Mouse (Mus musculus) mouse embryonic stem cell (cell line): ENCODE data around the gene Chil1.

Experiments
- in situ Hi-C, 2 experiments: fragments of 300-500 bp; cut with MboI; formaldehyde crosslinking; loops; 1 replicate in 1 of 2; 3 replicates in 1 of 2; pipeline ENCODE4 v1.14.3; 2019 to 2020; ENCODE audit warnings: low sequenced_read_pairs in 2 of 2, low pct_unique_long_range_greater_than_20kb in 1 of 2, mixed read lengths in 1 of 2; ENCODE audit not compliant: unreplicated experiment in 1 of 2

The Chil1 gene

GRCm38 (mm10) chr1:134198197-134198995, 16.4 kb downstream of the Chil1 start:
- in situ Hi-C loops = no loop called here

DNA sequence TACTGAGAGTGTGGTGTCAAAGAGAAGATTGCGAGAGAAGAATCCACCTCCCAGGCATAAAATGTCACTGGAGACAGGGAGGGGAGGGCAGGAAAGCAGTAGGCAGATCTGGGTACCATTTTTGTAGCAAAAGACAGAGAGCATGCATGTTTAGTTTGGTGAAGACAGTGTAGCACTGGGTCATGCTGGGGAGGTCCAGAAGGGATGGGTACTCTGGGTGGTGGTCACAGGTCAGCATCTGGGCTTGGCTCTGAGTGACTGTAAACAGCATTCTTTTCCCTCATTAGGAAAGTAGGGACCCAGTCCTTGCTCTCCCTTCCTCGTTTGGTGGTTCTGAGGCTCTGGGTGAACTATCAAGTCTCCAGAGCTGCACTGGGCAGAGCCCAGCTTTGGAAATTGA, 18.5 kb downstream of the Chil1 start:
- in situ Hi-C loops = no loop called here

- in situ Hi-C loops = no loop called here
These were observed 19.2 kb downstream of the Chil1 start for GRCm38 (mm10) chr1:134200998-134201686.

DNA sequence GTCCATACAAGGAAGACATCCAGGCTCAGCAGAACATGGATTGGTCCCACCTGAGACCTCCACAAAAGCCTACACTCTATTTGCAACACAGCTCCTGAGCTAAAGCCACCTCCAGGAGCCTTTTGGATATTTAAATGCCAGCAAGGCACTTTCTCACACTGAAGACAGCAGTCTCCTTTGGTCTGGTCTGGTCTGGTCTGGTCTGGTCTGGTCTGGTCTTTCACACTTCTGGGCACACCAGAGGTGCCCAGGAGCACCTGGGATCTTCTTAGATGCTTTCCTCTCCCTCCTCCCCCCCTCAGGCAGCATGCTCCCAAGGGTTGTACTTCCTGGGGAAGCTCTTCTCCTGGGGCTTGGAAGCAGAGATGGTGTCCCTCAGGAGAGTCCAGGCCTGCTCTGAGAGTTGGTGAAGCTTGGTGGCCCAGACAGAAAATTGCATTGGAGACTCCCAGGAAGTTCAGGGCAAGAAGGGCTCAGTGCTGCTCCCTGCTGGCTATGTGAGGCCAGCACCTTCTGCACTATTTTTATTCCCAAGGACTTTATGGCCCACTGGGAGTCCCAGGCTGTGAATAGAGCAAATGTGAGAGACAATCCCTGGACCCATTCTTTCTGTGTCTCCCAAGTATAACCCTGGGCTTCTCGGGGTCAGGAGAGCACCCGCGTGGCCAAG, 19.9 kb downstream of the Chil1 start:
- in situ Hi-C loops = no loop called here

DNA sequence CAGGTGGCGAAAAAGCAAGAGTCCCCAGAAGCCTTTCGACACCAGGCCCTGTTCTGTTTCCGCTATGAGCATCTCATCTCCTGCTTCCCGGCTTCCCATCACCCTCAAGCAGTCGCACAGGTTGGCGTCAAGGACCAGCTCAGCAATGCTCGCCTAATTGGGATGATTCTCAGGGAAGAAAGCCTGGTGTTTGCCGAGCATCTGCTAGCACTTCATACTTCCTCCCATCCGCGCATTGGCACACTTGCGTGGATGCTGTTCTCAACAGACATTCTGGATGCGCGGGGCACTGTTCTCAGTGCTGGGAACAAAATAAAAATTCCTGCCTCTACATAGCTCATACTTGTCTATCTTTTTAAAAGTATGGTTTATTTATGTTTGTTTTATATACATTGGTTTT, 22.3 kb downstream of the Chil1 start:
- in situ Hi-C loops = no loop called here

DNA sequence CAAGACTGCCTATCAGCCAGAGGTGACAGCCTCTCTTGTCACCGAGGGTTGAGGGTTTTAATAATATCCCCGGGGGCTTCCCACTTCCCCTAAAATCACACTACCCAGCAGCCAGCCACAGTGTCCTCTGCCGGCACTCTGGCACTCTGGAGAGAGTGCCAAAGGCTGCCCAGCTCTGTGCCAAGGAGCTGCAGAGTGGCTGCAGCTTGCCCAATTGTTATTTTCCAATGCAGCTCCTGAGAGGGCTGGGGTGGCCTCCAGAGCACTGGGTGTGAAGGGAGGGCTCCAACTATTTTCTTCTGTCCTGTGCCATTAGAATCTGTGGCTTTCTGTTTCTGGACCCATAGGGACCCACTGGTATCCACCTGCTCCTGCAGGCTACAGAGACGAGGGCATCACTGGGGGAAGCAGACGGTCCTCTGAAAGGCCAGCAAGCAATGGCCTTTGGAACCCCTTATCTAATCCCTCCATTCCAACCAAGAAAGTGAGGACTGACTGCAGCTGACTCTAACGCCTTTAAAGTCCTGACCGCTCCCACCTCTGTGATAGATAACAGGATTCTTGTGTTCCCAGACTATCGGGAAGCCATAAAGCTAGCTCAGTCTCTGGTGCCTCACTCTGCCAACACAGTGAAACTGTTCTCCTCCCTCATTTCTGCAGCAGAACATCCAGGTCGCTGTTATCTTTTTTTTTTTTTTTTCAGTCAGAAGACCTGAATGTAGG, 23.5 kb downstream of the Chil1 start:
- in situ Hi-C loops = no loop called here

DNA sequence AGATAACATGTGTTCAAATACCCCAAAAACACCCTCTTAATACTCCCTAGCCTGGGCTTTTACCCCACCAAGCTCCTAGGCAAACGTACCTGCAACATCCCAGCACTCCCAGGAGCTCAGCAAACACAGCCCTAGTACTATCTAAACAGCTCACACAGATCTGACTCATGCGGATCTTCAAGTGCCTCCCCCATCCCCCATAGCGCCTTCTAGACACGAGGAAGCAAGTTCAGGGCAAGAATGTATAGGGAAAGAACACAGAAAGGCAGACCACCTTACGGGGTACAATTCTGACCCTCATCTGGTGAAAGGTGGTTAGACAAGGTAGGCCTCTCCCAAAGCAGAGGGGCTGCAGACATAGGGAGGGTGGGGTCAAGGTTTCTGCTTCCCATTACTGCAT, 24.1 kb downstream of the Chil1 start:
- in situ Hi-C loops = no loop called here

DNA sequence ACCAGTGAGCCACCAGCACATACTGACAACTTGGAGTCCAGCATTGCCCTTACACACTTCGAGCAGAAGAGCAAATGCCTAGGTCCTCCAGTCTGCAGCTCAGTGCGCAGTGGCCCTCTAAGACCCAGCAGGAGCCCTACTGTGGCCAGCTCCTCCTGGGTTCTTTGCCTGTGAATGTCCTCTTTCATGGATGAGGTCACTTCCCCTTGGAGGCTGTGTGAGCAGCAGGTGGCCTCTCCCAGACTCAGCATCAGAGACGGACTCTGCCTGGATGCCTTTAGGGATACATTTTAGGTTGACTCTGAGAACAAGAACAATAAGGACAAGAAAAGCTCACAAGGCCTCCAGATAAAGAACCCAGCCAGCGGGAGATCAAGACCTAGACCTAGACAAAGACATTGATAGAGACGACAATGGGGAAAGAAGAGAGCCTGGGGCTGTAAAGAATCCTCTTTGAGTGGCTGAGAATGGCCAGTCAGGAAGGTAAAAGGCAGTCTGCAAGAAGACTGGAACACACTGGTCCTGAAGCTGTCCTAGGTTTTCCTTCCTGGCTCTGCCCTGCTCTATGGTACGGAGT, 28.3 kb downstream of the Chil1 start:
- in situ Hi-C loops = no loop called here

- in situ Hi-C loops = no loop called here
These were observed 29.1 kb downstream of the Chil1 start for GRCm38 (mm10) chr1:134211043-134211442.

GRCm38 (mm10) chr1:134211631-134212030, 29.7 kb downstream of the Chil1 start:
- in situ Hi-C loops = no loop called here

DNA sequence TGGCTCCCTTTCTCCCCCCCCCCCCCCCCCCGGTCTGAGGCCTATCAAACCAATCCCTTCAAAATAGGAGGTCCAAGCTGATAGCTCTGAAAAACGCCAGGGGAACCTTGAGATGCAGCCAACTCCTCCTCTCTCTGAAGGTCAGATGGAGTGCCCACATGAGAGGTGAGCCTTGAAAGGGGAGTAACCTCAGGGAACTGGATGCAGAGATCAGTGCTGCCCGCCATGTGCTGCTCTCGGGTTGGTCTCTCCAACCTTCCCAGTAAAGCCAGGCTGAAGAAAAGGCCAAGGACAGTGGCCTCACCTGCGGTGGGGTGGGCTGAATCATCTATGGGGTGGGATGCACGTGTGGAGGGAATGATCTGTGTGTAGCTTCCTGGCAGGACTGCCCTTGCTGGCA, 30.4 kb downstream of the Chil1 start:
- in situ Hi-C loops = no loop called here

GRCm38 (mm10) chr1:134213405-134213804, 31.4 kb downstream of the Chil1 start:
- in situ Hi-C loops = no loop called here

DNA sequence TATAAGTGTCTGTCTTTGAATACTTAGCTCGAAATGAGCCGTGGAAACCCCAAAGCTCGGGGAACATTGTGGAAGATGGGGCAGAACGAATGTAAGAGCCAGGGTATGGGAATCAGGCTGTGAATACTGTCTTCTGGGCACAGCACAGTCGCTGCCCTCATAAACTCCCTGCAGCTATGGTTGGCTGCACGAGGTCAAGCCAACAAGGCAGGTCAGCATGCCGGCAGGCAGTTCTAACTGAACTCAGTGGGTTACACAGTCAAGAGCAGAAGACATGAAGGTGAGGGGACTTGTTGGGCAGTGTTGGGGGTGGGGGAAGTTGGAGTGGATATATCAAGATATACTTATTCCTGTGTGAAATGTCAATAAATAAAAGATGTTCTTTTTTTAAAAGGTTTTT, 33.1 kb downstream of the Chil1 start:
- in situ Hi-C loops = no loop called here

- in situ Hi-C loops = no loop called here
These were observed 34.0 kb downstream of the Chil1 start for GRCm38 (mm10) chr1:134215751-134216628.

DNA sequence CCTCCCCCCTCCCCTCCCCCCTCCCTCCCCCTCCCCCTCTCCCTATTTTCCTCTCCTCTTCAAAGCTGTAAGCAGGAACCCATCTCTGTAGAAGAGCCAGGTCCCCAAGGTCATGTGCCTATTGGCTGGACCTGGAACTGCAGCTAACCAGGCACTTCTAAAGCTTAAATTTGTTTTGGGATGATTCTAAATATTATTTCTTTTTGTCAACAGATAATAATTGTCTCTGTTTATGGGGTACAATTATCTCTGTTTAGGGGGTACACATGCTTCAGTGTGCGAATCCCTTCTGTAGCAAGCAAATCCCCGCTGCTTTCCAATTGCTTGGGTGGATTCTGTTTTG, 34.6 kb downstream of the Chil1 start:
- in situ Hi-C loops = no loop called here

DNA sequence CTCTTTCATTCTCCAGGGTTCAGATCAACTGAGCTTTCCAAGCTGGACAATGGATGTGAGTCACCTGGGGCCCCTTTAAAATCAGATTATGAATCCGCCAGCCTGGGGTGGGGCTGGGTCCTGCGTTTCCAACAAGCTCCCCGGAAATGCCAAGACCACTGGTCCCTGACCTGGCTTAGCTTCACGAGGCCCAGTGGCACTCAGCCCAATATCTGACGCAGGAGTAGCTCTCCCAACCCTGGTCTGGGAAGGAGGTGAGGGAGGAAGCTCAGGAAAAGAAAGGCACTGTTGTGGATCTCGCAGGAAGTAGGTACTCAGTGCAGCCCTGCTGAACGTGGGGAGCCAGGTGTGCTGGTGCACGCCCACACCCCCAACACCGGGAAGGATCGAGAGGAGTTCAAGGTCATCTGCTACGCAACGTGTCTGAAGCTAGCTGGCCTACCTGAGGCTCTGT, 35.1 kb downstream of the Chil1 start:
- in situ Hi-C loops = no loop called here

GRCm38 (mm10) chr1:134217942-134218341, 36.0 kb downstream of the Chil1 start:
- in situ Hi-C loops = no loop called here

DNA sequence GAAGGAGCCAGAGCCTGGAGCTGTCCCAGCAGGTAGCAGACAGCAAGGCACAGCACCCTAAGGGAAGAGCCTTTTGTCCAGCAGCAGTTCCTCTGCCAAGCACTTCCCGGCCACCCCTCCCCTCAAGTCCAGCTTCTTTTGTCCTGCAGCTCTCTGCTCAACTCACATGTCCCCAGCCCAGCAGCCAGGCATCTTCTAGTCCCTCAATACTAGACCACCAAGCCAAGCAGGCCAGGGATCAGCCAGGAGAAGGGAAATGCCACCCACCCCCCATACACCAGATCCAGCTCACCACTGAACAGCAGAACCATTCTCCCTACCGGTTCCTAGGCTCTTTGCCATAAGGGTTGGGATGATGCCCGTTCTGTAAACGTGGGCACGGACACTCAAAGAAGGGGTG, 37.6 kb downstream of the Chil1 start:
- in situ Hi-C loops = no loop called here
